26 mouse cellular contexts compared by ENCODE assay signal in the genomic region with DNA sequence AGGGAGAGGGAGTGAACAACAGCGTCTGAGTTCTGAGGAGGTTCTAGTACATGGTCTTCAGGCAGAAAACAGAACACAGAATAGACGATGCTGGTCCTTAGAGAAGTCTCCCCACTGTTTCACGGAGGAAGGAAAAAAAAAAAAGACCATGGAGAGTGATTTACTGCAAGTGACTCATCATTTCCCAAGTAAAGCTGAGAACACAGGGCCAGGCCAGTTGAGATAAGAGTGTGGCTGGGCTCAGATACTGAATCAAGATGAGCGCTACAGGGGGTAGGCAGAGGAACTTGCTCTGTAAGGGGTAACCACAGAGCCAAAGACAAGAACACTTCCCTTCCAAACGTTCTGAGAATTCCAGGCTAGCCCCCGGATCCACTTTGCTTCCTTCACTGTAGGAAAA. TPM values are rescaled to one million over a fixed set of nuclear protein-coding genes. Genes with fewer than 3 reads are reported as not detected.
DNase-seq lines count a peak whose midpoint lies in the region; ATAC-seq and TF ChIP-seq lines count a peak whose summit lies in the region.
"Had no signal": no experiment of that assay in that cellular context is flagged by ENCODE, and none has a peak within 500 bp of the region (broad histone marks: within the 10 kb centered on the region; RNA-seq: fewer than 3 reads in every experiment).

No protein-coding gene starts in this region.

- H3K27me3 ChIP-seq in G1E (ENCODE audit: insufficient read depth, low read length), result no peaks in the 10 kb centered on the region
- H3K27me3 ChIP-seq: intestine, embryonic 15.5 days had no signal

- DNase-seq in adrenal gland, adult (ENCODE audit: inconsistent age in 2 of 2, low spot score in 1 of 2), result peak; percentile 21 to 69
- DNase-seq in adrenal gland, postnatal 4 days (ENCODE audit: low spot score in 2 of 2), result no peak
- DNase-seq in G1E (ENCODE audit: low spot score), result no peak
- peak; percentile 14 to 46 for DNase-seq in adrenal gland, postnatal 36 days
- no peak for DNase-seq in embryo, embryonic 10.5 days (ENCODE audit: low spot score)
- DNase-seq in spleen, postnatal 10 days (ENCODE audit: low spot score in 2 of 2), result no peak
- DNase-seq in right cerebral cortex, adult 18-20 months, result no peak
- DNase-seq: cerebellum, adult 9-10 months; gastrocnemius, adult 2 months; kidney, adult 9 months; kidney, postnatal 25 days; liver; lung, postnatal 4 days; retina, postnatal 1 day; thymus, postnatal 14 days had no signal

- no peaks in the 10 kb centered on the region for H3K4me1 ChIP-seq in G1E (ENCODE audit: insufficient read depth, low read depth, low read length)
- H3K4me1 ChIP-seq: heart, embryonic 10.5 days; liver, embryonic 15.5 days had no signal

- H3K9me3 ChIP-seq in G1E (replicated peaks), result peaks cover 18% of the 10 kb centered on the region
- H3K9me3 ChIP-seq: forebrain, embryonic 12.5 days; heart, embryonic 10.5 days; hindbrain, embryonic 10.5 days; intestine, embryonic 15.5 days; limb, embryonic 10.5 days; liver, embryonic 15.5 days; lung, embryonic 15.5 days; midbrain, embryonic 10.5 days had no signal

- H3K4me3 ChIP-seq in G1E (ENCODE audit: low read depth, low read length), result no peak overlapping the region
- H3K4me3 ChIP-seq: forebrain, embryonic 12.5 days; gastrocnemius, adult 2 months; heart, embryonic 10.5 days; hindbrain, embryonic 10.5 days; intestine, embryonic 15.5 days; layer of hippocampus, adult 2 months; limb, embryonic 10.5 days; liver, embryonic 15.5 days; lung, embryonic 15.5 days; midbrain, embryonic 10.5 days had no signal

- no peak for TF ChIP-seq CTCF in G1E (IDR thresholded peaks at IDR 0.05; ENCODE audit: low read depth, low read length)

- no peaks in the 10 kb centered on the region for H3K36me3 ChIP-seq in G1E (replicated peaks)
- H3K36me3 ChIP-seq: forebrain, embryonic 12.5 days; heart, embryonic 10.5 days; hindbrain, embryonic 10.5 days; intestine, embryonic 15.5 days; limb, embryonic 10.5 days; liver, embryonic 15.5 days; lung, embryonic 15.5 days; midbrain, embryonic 10.5 days had no signal

- ATAC-seq in G1E (ENCODE audit: extremely low read depth, insufficient number of reproducible peaks, low FRiP score, poor library complexity, severe bottlenecking), result peak; percentile 15; the same call in 1 of the 2 replicates
- peak; percentile 80 for ATAC-seq in megakaryocyte progenitor cell, adult 5-6 weeks (replicated peaks; ENCODE audit: poor library complexity)
- ATAC-seq: hindbrain, embryonic 16.5 days; intestine, embryonic 15.5 days had no signal

RNA-seq across cellular contexts. Expression of a gene that starts 36.8 kb away (rescaled TPM):
- total RNA-seq in adrenal gland, postnatal 4 days (2021), result 10 to 100 TPM; 44.5 to 47.2 TPM
- total RNA-seq in G1E (2014; fragmentation: Nextera tagmentation), result 49.4 and 52.8 TPM in 2 replicates
- 57.3 and 62.0 TPM in 2 replicates for total RNA-seq in G1E (2017)
- polyA plus RNA-seq in G1E (2012), result 166 and 169 TPM in 2 replicates
- total RNA-seq in adrenal gland, postnatal 36 days (2021), result 10 to 100 TPM; 42.7 to 43.0 TPM
- total RNA-seq in megakaryocyte progenitor cell, adult 5-6 weeks (2015), result 44.2 and 44.9 TPM in 2 replicates
- 59.1 and 64.1 TPM in 2 replicates for total RNA-seq in megakaryocyte progenitor cell, adult 5-6 weeks (2017)

Comparison
In these comparisons a context has a peak if more than half of its experiments do, and no peak if none do; other contexts are left out.
1. DNase-seq: peak in adrenal gland, adult (2 of 2) and adrenal gland, postnatal 36 days (2 of 2); none in adrenal gland, postnatal 4 days (0 of 2), G1E (single experiment), embryo, embryonic 10.5 days (single experiment), spleen, postnatal 10 days (0 of 2) and right cerebral cortex, adult 18-20 months (single experiment).